Mouse (Mus musculus): ENCODE results near the gene Fuz.
A peak's percentile ranks its signal among the peaks of the same experiment; 100 is the strongest.

Gene Fuz

DNA sequence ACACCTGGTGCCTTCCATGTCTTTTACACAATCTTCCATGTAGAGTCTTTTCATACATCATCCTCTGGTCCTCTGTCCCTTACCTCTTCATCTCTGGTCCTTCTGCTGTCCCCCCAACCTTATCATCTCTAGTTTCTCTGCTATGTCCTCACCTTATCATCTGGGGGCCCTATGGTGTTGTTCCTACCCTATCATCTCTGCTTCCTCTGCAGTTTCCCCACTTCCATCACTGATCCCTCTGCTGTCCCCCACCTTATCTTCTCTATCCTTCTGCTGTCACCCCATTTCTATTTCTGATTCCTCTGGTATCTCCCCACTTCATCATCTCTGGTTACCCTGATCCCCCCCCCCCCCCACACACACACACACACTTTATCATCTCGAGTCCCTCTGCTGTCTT, 32.7 kb downstream of the Fuz start:
- no peak for DNase-seq (ENCODE audit: low spot score in 2 of 2)

DNA sequence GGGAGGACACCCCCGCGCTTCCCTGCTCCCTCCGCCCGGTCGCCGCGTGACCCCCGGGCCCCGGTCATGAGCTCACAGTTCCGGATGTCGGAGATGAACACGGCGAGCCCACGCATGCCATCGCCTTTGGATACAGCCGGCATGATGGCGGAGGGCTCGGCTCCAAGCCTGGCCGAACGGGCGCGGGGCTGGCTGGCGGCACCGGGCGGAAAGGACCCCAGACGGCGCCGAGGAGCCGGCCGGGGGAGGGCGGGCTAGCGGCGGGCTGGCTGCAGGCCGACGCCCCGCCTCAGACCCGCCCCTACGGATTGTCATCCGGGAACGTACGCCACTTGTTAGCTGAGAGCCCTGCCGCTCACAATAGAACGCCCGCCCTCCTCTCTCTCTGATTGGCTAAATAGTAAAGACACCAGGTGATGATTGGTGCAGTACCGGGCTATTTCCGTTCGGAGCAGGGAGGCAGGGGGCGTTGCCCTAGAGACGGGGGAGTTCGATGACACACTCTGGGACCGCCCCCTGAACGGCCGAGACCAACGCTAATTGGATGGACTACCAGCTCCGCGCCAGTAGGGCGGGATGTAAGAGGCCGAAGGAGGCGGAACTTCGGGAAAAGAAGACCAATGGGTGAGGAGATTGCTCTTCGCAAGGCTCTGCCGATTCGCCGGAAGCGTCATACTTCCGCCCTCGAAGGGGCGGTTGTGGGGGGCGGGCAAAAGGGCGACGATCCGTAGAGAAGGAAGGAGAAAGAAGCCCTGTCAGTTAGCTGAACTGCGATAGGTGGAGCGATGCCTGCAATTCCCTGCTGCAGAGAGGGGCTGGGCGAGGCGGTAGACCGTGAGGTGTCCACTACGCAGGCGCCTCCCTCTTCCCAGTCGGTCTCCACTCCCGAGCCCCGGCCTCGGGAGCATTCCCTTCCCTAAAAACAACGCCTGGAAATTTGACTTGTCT, 33.6 kb downstream of the Fuz start, which contains the start of gene Ap2a1:
Gene Ap2a1 (minus strand): TSS at position 293 of the 948 bp plus-strand sequence.
- peak; percentile 99 to 100 for DNase-seq (ENCODE audit: low spot score in 2 of 2)

DNA sequence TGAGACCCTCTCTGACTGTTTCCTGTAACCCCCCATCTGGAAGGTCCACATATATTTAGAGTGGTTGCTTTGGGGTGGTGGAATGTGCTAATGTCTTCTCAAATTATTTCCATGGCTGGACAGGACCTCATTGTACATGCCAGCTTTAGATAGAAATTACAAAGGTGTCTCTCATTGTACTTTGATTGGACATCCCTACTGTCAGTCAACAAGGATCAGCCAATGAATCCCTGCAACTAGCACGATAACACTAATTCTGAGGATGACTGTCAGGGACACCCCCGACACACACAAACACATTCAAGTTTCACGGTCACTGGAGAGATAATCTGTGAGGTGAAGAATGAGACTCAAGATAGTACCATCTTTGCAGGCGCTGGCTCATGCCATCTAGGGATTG, 42.8 kb downstream of the Fuz start:
- DNase-seq (ENCODE audit: low spot score in 2 of 2): no peak

DNA sequence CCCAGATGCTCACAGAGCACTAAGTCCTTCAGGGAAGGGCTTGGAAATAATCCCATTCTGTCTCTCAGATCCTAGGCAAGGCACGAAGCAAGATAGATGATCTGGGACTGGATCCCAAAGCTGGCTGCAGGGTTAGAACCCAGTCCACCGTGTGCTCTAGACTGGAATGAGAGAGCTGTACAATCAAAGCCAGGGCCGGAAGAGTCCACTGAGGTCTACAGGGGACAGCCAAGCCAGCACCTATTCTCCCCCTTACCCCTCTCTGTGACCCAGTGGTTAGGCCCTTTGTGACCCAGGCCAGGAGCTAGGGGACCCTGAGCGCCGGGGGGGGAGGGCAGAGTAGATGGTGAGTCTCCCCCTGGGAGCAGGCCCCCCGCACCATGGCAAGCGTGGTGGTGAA, 47.0 kb downstream of the Fuz start, which contains the start of gene Tsks:
Gene Tsks (plus strand): TSS at position 301 of the 400 bp plus-strand sequence.
- no peak for DNase-seq (ENCODE audit: low spot score in 2 of 2)

DNA sequence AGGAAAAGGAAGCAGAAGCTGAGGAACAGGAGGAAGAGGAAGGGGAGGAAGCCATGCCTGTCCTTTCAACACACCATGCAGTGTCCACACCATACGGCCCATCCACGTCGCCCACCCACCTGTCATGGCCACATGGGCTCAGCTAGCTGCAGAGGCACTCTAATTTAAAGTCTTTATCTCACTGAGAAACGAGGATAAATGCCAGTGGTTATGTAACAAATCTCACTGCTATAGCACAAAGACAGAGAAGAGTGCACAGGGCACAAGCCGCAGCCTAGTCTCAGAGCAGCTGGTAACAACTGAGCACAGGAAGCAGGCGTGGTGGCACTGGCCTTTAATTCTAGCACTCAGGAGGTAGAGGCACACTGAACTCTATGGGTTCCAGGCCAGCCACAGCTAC, 54.0 kb downstream of the Fuz start:
- no peak for DNase-seq (ENCODE audit: low spot score in 2 of 2)

DNA sequence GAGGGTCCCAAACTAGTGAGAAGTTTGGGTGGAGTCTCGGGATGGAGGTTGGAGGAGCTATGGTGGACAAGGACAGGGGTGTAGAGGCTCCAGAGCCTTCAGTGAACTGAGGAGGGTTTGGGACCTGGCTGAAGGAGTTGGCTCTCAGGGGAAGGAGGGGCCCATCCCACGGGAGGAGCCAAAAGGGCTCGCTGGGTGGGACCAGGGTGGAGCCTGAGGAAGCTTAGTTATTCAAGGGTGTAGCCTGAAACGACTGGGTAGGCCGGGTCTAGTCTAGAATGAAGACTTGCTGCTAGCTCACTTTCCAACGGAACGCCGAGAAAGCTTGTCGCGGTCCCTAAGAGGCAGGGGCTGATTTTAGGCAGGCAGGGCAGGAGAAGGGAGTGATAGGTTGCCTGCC, 56.1 kb downstream of the Fuz start:
- peak; percentile 71 to 75 for DNase-seq (ENCODE audit: low spot score in 2 of 2)

Data from urinary bladder, postnatal 4 days (tissue).